Mouse (Mus musculus) embryonic fibroblast, embryonic 13.5 days (primary cell): ENCODE results near the gene Rnf167.

Source experiments
- CTCF ChIP-seq: IDR thresholded peaks from 2 replicates; pipeline ENCODE4 v1.5.1; 2011; ENCODE audit warnings: mild to moderate bottlenecking, control low read depth, low read length, moderate library complexity, borderline replicate concordance; ENCODE audit not compliant: insufficient read depth
- POLR2A ChIP-seq: IDR thresholded peaks from 2 replicates; pipeline ENCODE4 v1.6.1; 2011; ENCODE audit warnings: low read depth, mild to moderate bottlenecking, control low read depth, low read length, moderate library complexity

DNA sequence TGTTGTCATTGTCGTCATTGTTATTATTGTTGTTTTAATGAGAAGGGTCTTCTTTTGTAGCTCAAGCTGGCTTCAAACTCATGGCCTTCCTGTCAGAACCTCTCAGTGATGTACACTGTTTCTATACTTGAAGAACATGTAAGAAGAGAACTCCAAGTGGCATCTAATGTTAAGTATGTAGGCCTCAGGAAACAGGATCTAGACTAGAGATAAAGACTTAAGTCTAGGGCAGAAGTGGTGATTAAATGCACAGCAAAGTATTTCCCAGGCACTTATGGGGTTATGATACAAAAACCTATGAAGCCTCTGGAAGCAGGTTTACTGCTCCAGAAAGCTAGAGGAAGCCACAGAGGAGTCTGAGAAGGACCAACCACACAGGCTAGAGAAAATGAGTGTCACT lies 8.7 kb upstream of the Rnf167 start:
- TF ChIP-seq POLR2A = no peak
- no peak for TF ChIP-seq CTCF
